Mouse (Mus musculus): ENCODE data around the gene Cdc42se1. TPM values are rescaled to one million over a fixed set of nuclear protein-coding genes. Genes with fewer than 3 reads are reported as not detected.

Gene Cdc42se1
- polyA plus RNA-seq, 1 experiment from 2014 or later: 68.4 TPM

- H3K36me3 ChIP-seq: peaks cover 5% of the 10 kb centered on the region
- ATAC-seq: no peak
- H3K4me1 ChIP-seq (replicated peaks): peaks cover 43% of the 10 kb centered on the region
- peak overlapping the region; percentile 78 for H3K9ac ChIP-seq (replicated peaks)
- under 1% methylated on average over 11 of the region's 11 CpGs for WGBS
- H3K9me3 ChIP-seq: no peaks in the 10 kb centered on the region
- peak overlapping the region; percentile 85 for H3K4me2 ChIP-seq (replicated peaks)
- no peaks in the 10 kb centered on the region for H3K27me3 ChIP-seq
- H3K4me3 ChIP-seq (replicated peaks): peak overlapping the region; percentile 62
- peak overlapping the region; percentile 97 for H3K27ac ChIP-seq
Observed at GRCm38 (mm10) chr3:95282381-95282864, 53.9 kb downstream of the Cdc42se1 start.

DNA sequence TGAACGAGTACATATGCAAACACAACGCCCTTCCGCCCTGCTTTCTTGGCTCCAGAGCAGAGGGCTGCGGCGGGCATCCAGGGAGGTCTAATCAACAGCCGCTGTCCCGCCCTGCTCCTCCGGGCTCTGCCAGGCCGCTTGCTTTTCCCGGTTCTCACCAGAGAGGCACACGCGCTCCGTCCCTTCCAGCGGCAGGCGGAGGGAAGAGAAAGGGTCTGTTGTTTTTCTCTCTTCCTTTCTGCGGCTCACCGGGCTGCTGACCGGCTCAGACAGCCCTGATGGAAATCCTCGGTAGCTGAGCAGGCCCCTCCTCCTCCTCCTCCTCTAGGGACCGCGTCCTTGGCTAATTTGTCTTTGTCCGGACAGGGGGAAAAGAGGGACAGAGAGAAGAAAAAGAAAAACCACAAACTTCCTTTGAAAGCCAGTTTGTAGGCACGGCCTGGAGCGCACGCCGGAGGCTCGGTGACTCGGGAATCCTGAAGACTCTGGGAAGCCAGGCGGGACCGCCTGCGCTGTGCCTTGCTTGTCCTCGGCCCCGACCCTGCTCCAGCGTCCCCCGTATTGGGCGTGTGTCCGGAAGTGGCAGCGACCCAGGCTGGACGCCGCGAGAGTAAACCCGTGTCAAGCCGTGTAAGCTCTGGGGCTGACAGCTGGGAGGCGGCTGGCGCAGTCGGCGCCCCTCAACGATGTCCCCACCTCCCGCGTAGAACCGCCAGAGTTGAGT is 54.5 kb downstream of the Cdc42se1 start:
- under 1% methylated on average over 48 of the region's 51 CpGs for WGBS
- peak overlapping the region; percentile 78 for H3K9ac ChIP-seq (replicated peaks)
- peak overlapping the region; percentile 62 for H3K4me3 ChIP-seq (replicated peaks)
- H3K27me3 ChIP-seq: no peaks in the 10 kb centered on the region
- H3K4me2 ChIP-seq (replicated peaks): peak overlapping the region; percentile 85
- peak overlapping the region; percentile 97 for H3K27ac ChIP-seq
- H3K36me3 ChIP-seq: peaks cover 11% of the 10 kb centered on the region
- peak; percentile 66 for ATAC-seq
- no peaks in the 10 kb centered on the region for H3K9me3 ChIP-seq
- H3K4me1 ChIP-seq (replicated peaks): peaks cover 43% of the 10 kb centered on the region

DNA sequence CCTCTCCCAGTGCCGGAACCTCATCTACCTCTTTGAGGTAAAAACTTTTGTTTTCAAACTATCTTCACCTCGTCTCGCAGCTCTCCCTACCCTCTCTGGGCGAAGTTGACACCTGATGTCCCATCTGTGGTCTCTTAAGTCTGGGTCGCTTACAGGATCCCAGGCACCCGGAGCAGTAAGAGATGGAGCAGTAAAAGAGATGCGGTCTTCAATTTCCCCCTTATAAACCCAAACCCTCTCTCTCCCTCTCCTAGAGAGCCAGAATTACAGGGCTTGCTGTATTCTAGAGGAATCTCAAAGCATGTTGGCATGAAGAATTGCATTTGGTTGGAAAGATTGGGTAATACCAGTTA is 55.0 kb downstream of the Cdc42se1 start:
- H3K4me1 ChIP-seq (replicated peaks): peaks cover 43% of the 10 kb centered on the region
- peak overlapping the region; percentile 62 for H3K4me3 ChIP-seq (replicated peaks)
- peak overlapping the region; percentile 85 for H3K4me2 ChIP-seq (replicated peaks)
- WGBS: 1% methylated on average over 7 of the region's 7 CpGs
- no peak for ATAC-seq
- H3K9me3 ChIP-seq: no peaks in the 10 kb centered on the region
- H3K27me3 ChIP-seq: no peaks in the 10 kb centered on the region
- H3K36me3 ChIP-seq: peaks cover 16% of the 10 kb centered on the region
- peak overlapping the region; percentile 78 for H3K9ac ChIP-seq (replicated peaks)
- peak overlapping the region; percentile 97 for H3K27ac ChIP-seq

GRCm38 (mm10) chr3:95284062-95284461 is 55.5 kb downstream of the Cdc42se1 start:
- WGBS: 27% methylated on average over 1 of the region's 1 CpGs
- no peak for ATAC-seq
- H3K4me3 ChIP-seq (replicated peaks): peak overlapping the region; percentile 62
- H3K4me2 ChIP-seq (replicated peaks): peak overlapping the region; percentile 85
- peak overlapping the region; percentile 78 for H3K9ac ChIP-seq (replicated peaks)
- H3K4me1 ChIP-seq (replicated peaks): peaks cover 43% of the 10 kb centered on the region
- H3K27ac ChIP-seq: peak overlapping the region; percentile 97
- H3K36me3 ChIP-seq: peaks cover 19% of the 10 kb centered on the region
- H3K9me3 ChIP-seq: no peaks in the 10 kb centered on the region
- H3K27me3 ChIP-seq: no peaks in the 10 kb centered on the region

DNA sequence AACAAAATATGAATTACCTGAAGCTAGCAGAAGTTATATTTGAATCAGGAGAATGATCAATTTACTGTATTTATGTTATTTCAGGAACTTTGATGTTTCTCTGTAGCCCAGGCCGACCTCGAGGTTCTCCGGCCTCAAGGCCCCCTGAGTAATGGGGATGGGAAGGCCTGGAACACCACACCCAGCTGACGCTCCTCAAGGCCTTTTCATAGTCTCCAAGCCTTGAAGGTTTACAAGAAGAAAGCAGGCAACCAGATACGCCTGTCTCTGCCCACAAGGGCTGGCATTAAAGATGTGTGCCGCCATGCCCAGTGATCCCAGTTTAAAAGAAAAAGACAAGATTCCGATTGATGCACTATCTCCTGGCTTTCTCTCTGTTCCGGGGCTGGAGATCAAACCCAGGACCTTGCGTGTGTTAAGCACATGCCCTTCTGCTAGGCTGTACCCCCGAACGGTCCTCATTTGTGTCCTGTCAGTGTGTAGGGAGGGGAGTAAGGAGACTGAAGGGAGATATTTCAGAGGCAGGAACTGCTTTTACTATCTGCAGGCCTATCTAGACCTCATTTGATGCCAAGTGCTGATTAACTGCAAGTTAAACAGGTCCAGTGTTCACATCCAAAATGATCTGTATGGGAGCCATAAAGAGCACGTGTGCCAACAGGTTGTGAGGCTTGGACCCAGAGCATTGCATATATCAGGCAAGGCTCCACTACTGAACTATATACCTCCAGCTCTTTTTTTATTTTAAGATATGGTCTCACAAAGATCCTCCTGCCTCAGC is 56.2 kb downstream of the Cdc42se1 start:
- WGBS: 92% methylated on average over 12 of the region's 12 CpGs
- Histone ChIP-seq H3K36me3 (peaks cover 24% of the 10 kb centered on the region), H3K4me2 (replicated peaks) (peak overlapping the region; percentile 85), H3K27ac (0 out of 2 replicates have a peak overlapping the region, but pooled peaks have one; percentile 97), H3K9me3 (no peaks in the 10 kb centered on the region), H3K9ac (replicated peaks) (peak overlapping the region; percentile 78), H3K27me3 (no peaks in the 10 kb centered on the region), H3K4me3 (replicated peaks) (peak overlapping the region; percentile 62), H3K4me1 (replicated peaks) (peaks cover 42% of the 10 kb centered on the region)
- ATAC-seq: no peak

- Histone ChIP-seq H3K4me2 (replicated peaks) (no peak overlapping the region), H3K36me3 (peaks cover 30% of the 10 kb centered on the region), H3K4me1 (replicated peaks) (peaks cover 38% of the 10 kb centered on the region), H3K9ac (replicated peaks) (no peak overlapping the region; the same call in 1 of the 2 replicates), H3K27me3 (no peaks in the 10 kb centered on the region), H3K27ac (no peak overlapping the region), H3K9me3 (no peaks in the 10 kb centered on the region), H3K4me3 (replicated peaks) (no peak overlapping the region)
- WGBS: 92% methylated on average over 5 of the region's 5 CpGs
- ATAC-seq: no peak
Observed at GRCm38 (mm10) chr3:95285390-95285789, 56.9 kb downstream of the Cdc42se1 start.

Other genes starting within 250 kb of the Cdc42se1 start
- gene Zfp687, start 213.3 kb upstream of the Cdc42se1 start, polyA plus RNA-seq (2015; fragmentation: Nextera tagmentation; extraction: Ambion mirVana): 26.2 and 28.1 TPM in 2 replicates
- gene Psmd4, start 186.1 kb upstream of the Cdc42se1 start, polyA plus RNA-seq (2015; fragmentation: Nextera tagmentation; extraction: Ambion mirVana): 293 and 295 TPM in 2 replicates
- gene Pip5k1a, start 121.8 kb upstream of the Cdc42se1 start, polyA plus RNA-seq (2015; fragmentation: Nextera tagmentation; extraction: Ambion mirVana): 19.9 and 20.5 TPM in 2 replicates
- 256 and 262 TPM in 2 replicates for gene Vps72, start 117.7 kb upstream of the Cdc42se1 start, polyA plus RNA-seq (2015; fragmentation: Nextera tagmentation; extraction: Ambion mirVana)
- 1.0 and 1.8 TPM in 2 replicates for gene Tmod4, start 104.3 kb upstream of the Cdc42se1 start, polyA plus RNA-seq (2015; fragmentation: Nextera tagmentation; extraction: Ambion mirVana)
- 99.2 and 103 TPM in 2 replicates for gene Scnm1, start 94.7 kb upstream of the Cdc42se1 start, polyA plus RNA-seq (2015; fragmentation: Nextera tagmentation; extraction: Ambion mirVana)
- 36.2 and 38.1 TPM in 2 replicates for gene Lysmd1, start 94.6 kb upstream of the Cdc42se1 start, polyA plus RNA-seq (2015; fragmentation: Nextera tagmentation; extraction: Ambion mirVana)
- 2.3 and 2.8 TPM in 2 replicates for gene Tnfaip8l2, start 86.4 kb upstream of the Cdc42se1 start, polyA plus RNA-seq (2015; fragmentation: Nextera tagmentation; extraction: Ambion mirVana)
- gene Sema6c, start 68.3 kb upstream of the Cdc42se1 start, polyA plus RNA-seq (2015; fragmentation: Nextera tagmentation; extraction: Ambion mirVana): 23.4 and 37.6 TPM in 2 replicates
- 5.5 and 5.7 TPM in 2 replicates for gene Gabpb2, start 10.8 kb upstream of the Cdc42se1 start, polyA plus RNA-seq (2015; fragmentation: Nextera tagmentation; extraction: Ambion mirVana)
- 253 and 276 TPM in 2 replicates for gene Mllt11, start 3.4 kb downstream of the Cdc42se1 start, polyA plus RNA-seq (2015; fragmentation: Nextera tagmentation; extraction: Ambion mirVana)
- gene Gm128, start 12.9 kb downstream of the Cdc42se1 start, polyA plus RNA-seq (2015; fragmentation: Nextera tagmentation; extraction: Ambion mirVana): 0.23 and 0.26 TPM in 2 replicates
- 0.17 TPM in 1 of 2 replicates, not detected in the other for gene Bnipl, start 22.5 kb downstream of the Cdc42se1 start, polyA plus RNA-seq (2015; fragmentation: Nextera tagmentation; extraction: Ambion mirVana)
- 47.5 and 50.5 TPM in 2 replicates for gene Mindy1, start 52.6 kb downstream of the Cdc42se1 start, polyA plus RNA-seq (2015; fragmentation: Nextera tagmentation; extraction: Ambion mirVana)
- gene Prune1, start 53.3 kb downstream of the Cdc42se1 start, polyA plus RNA-seq (2015; fragmentation: Nextera tagmentation; extraction: Ambion mirVana): 46.4 and 50.1 TPM in 2 replicates
- 0.58 and 0.63 TPM in 2 replicates for gene Anxa9, start 78.4 kb downstream of the Cdc42se1 start, polyA plus RNA-seq (2015; fragmentation: Nextera tagmentation; extraction: Ambion mirVana)
- gene Cers2, start 86.1 kb downstream of the Cdc42se1 start, polyA plus RNA-seq (2015; fragmentation: Nextera tagmentation; extraction: Ambion mirVana): 91.3 and 93.8 TPM in 2 replicates
- gene Setdb1, start 128.5 kb downstream of the Cdc42se1 start, polyA plus RNA-seq (2015; fragmentation: Nextera tagmentation; extraction: Ambion mirVana): 45.7 and 49.9 TPM in 2 replicates
- gene 4930558C23Rik, start 174.1 kb downstream of the Cdc42se1 start, polyA plus RNA-seq (2015; fragmentation: Nextera tagmentation; extraction: Ambion mirVana): not detected in 2 replicates
- 22.5 and 26.1 TPM in 2 replicates for gene Arnt, start 205.7 kb downstream of the Cdc42se1 start, polyA plus RNA-seq (2015; fragmentation: Nextera tagmentation; extraction: Ambion mirVana)

Data from midbrain, embryonic 13.5 days (tissue).